Mouse (Mus musculus): Measurements from ENCODE around the gene Gpc6. TPM values are rescaled to one million over a fixed set of nuclear protein-coding genes. Genes with fewer than 3 reads are reported as not detected.

The Gpc6 gene
- total and polyA plus RNA-seq, 3 experiments, result not detected

DNA sequence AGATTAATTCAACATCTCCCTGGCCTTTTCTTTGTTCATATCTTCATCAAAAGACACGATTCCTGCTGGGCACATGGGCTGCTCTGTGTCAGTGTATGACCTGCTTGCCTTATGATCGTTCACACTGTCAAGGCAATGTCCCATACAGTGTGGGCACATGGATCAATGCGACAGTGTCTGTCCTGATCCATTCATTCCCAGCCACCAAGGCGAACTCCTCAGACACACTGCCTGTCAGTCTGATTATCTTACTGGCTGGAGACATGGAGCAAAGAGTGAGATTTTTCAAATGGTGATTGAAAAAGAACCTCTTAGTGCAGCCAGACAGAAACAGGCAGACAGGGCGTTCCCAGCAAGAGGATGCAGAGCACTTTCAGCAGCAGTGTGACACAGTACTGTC is 143.1 kb downstream of the Gpc6 start:
- H3K36me3 ChIP-seq (replicated peaks in 1 of 2; ENCODE audit: control insufficient read depth in 1 of 2, insufficient read depth in 1 of 2, low read length in 1 of 2), result no peaks in the 10 kb centered on the region
- dilution Hi-C loops (cut with MboI; ENCODE audit: extremely low pct_ligation_motif_present, extremely low pct_unique_long_range_greater_than_20kb, low sequenced_read_pairs) (no loop called here), in situ Hi-C loops (cut with MboI; ENCODE audit: low pct_ligation_motif_present, low pct_unique_long_range_greater_than_20kb, low sequenced_read_pairs) (no loop called here)
- no peak for DNase-seq (ENCODE audit: extremely low read depth)
- no peak overlapping the region for H3K27ac ChIP-seq (ENCODE audit: insufficient read depth, low read depth)
- no peaks in the 10 kb centered on the region for H3K27me3 ChIP-seq (replicated peaks)
- TF ChIP-seq KAT2A (IDR thresholded peaks at IDR 0.05; ENCODE audit: insufficient replicate concordance, low read length) (no peak), PAX5 (IDR thresholded peaks at IDR 0.05; ENCODE audit: low read length) (no peak), ELF1 (IDR thresholded peaks at IDR 0.05; ENCODE audit: low read depth, low read length) (no peak), CHD1 (IDR thresholded peaks at IDR 0.05; ENCODE audit: low read depth, low read length) (no peak), IRF4 (IDR thresholded peaks at IDR 0.05; ENCODE audit: low read depth, low read length) (no peak), ETS1 (conservative IDR thresholded peaks at IDR 0.05; ENCODE audit: low read depth, low read length) (no peak), SMC3 (IDR thresholded peaks at IDR 0.05; ENCODE audit: low read depth, low read length) (no peak), NELFE (IDR thresholded peaks at IDR 0.05; ENCODE audit: low read depth, low read length) (no peak), CTCF (conservative IDR thresholded peaks at IDR 0.05 in 1 of 2, IDR thresholded peaks at IDR 0.05 in 1 of 2; ENCODE audit: low read depth in 2 of 2, low read length in 2 of 2) (no peak), UBTF (IDR thresholded peaks at IDR 0.05; ENCODE audit: low read depth, low read length) (no peak), ZKSCAN1 (IDR thresholded peaks at IDR 0.05; ENCODE audit: borderline replicate concordance, low read depth, low read length) (no peak), RAD21 (IDR thresholded peaks at IDR 0.05; ENCODE audit: low read depth, low read length) (no peak), ZNF384 (IDR thresholded peaks at IDR 0.05; ENCODE audit: low read depth, low read length) (no peak), MYC (IDR thresholded peaks at IDR 0.05; ENCODE audit: low read depth, low read length) (no peak)
- H3K4me1 ChIP-seq (ENCODE audit: control insufficient read depth in 1 of 2, insufficient read depth in 2 of 2), result no peaks in the 10 kb centered on the region
- H3K4me3 ChIP-seq (replicated peaks in 1 of 3; ENCODE audit: low read depth in 2 of 3, low read length in 2 of 3, poor library complexity in 1 of 3), result no peak overlapping the region
- no peak overlapping the region for H3K9ac ChIP-seq (ENCODE audit: insufficient read depth, low read depth)
- H3K9me3 ChIP-seq (replicated peaks; ENCODE audit: low read length), result no peaks in the 10 kb centered on the region
- no peak overlapping the region for H3K4me2 ChIP-seq (ENCODE audit: insufficient read depth, low read depth, poor library complexity, severe bottlenecking)
- no peaks in the 10 kb centered on the region for H3K79me2 ChIP-seq (replicated peaks; ENCODE audit: control insufficient read depth, extremely low read depth, insufficient read depth, poor library complexity, severe bottlenecking)

GRCm38 (mm10) chr14:117070470-117071085 is 145.5 kb downstream of the Gpc6 start:
- H3K9ac ChIP-seq (ENCODE audit: insufficient read depth, low read depth), result no peak overlapping the region
- TF ChIP-seq JUN (IDR thresholded peaks at IDR 0.05; ENCODE audit: insufficient read depth, low read depth, low read length) (no peak), CHD1 (IDR thresholded peaks at IDR 0.05; ENCODE audit: low read depth, low read length) (no peak), MAFK (IDR thresholded peaks at IDR 0.05; ENCODE audit: insufficient replicate concordance, low read length) (no peak), JUND (conservative IDR thresholded peaks at IDR 0.05; ENCODE audit: low read depth, low read length) (no peak), GABPA (IDR thresholded peaks at IDR 0.05; ENCODE audit: insufficient replicate concordance, low read depth, low read length) (no peak)
- no peaks in the 10 kb centered on the region for H3K27me3 ChIP-seq (replicated peaks)
- H3K4me2 ChIP-seq (ENCODE audit: insufficient read depth, low read depth, poor library complexity, severe bottlenecking), result no peak overlapping the region
- in situ Hi-C loops (cut with MboI; ENCODE audit: low pct_ligation_motif_present, low pct_unique_long_range_greater_than_20kb, low sequenced_read_pairs), result no loop called here
- dilution Hi-C loops (cut with MboI; ENCODE audit: extremely low pct_ligation_motif_present, extremely low pct_unique_long_range_greater_than_20kb, low sequenced_read_pairs), result no loop called here
- H3K9me3 ChIP-seq (replicated peaks; ENCODE audit: low read length), result no peaks in the 10 kb centered on the region
- no peaks in the 10 kb centered on the region for H3K79me2 ChIP-seq (replicated peaks; ENCODE audit: control insufficient read depth, extremely low read depth, insufficient read depth, poor library complexity, severe bottlenecking)
- H3K36me3 ChIP-seq (replicated peaks in 1 of 2; ENCODE audit: control insufficient read depth in 1 of 2, insufficient read depth in 1 of 2, low read length in 1 of 2), result no peaks in the 10 kb centered on the region
- H3K4me3 ChIP-seq (replicated peaks in 1 of 3; ENCODE audit: low read depth in 2 of 3, low read length in 2 of 3, poor library complexity in 1 of 3), result no peak overlapping the region
- H3K27ac ChIP-seq (ENCODE audit: insufficient read depth, low read depth), result no peak overlapping the region
- DNase-seq (ENCODE audit: extremely low read depth), result no peak
- H3K4me1 ChIP-seq (ENCODE audit: control insufficient read depth in 1 of 2, insufficient read depth in 2 of 2), result no peaks in the 10 kb centered on the region

Data from CH12.LX (cell line).